Mouse (Mus musculus): ENCODE measurements around the gene Fry. TPM values are rescaled to one million over a fixed set of nuclear protein-coding genes. Genes with fewer than 3 reads are reported as not detected.
A peak's percentile ranks its signal among the peaks of the same experiment; 100 is the strongest.

Gene Fry
- polyA plus RNA-seq, 1 experiment from 2014 or later, result 32.5 TPM

- Histone ChIP-seq H3K4me1 (ENCODE audit: control insufficient read depth, insufficient read depth, low read length) (peaks cover 9% of the 10 kb centered on the region), H3K27ac (ENCODE audit: low read depth, low read length) (0 out of 2 replicates have a peak overlapping the region, but pooled peaks have one; percentile 43), H3K27me3 (ENCODE audit: control insufficient read depth, insufficient read depth, low read length) (no peaks in the 10 kb centered on the region), H3K9me3 (replicated peaks; ENCODE audit: control insufficient read depth, low read length) (no peaks in the 10 kb centered on the region), H3K9ac (ENCODE audit: low read depth, low read length) (no peak overlapping the region), H3K4me3 (ENCODE audit: low read depth, low read length) (no peak overlapping the region), H3K36me3 (ENCODE audit: control insufficient read depth, insufficient read depth, low read length) (no peaks in the 10 kb centered on the region), H3K4me2 (0 out of 2 replicates have a peak overlapping the region, but pooled peaks have one; percentile 1)
- no peak for ATAC-seq (replicated peaks; ENCODE audit: insufficient number of reproducible peaks, low FRiP score, low TSS enrichment)
- 65% methylated on average over 6 of the region's 6 CpGs for WGBS (ENCODE audit: insufficient replicate concordance)
Observed at GRCm38 (mm10) chr5:150263656-150264055, 145.2 kb downstream of the Fry start.

GRCm38 (mm10) chr5:150265005-150265404 is 146.6 kb downstream of the Fry start:
- H3K4me2 ChIP-seq, result no peak overlapping the region
- H3K4me1 ChIP-seq (ENCODE audit: control insufficient read depth, insufficient read depth, low read length), result peaks cover 5% of the 10 kb centered on the region
- H3K9ac ChIP-seq (ENCODE audit: low read depth, low read length), result no peak overlapping the region
- no peak overlapping the region for H3K4me3 ChIP-seq (ENCODE audit: low read depth, low read length)
- ATAC-seq (replicated peaks; ENCODE audit: insufficient number of reproducible peaks, low FRiP score, low TSS enrichment), result no peak
- no peaks in the 10 kb centered on the region for H3K9me3 ChIP-seq (replicated peaks; ENCODE audit: control insufficient read depth, low read length)
- 66% methylated on average over 1 of the region's 1 CpGs for WGBS (ENCODE audit: insufficient replicate concordance)
- H3K36me3 ChIP-seq (ENCODE audit: control insufficient read depth, insufficient read depth, low read length), result no peaks in the 10 kb centered on the region
- no peak overlapping the region for H3K27ac ChIP-seq (ENCODE audit: low read depth, low read length)
- H3K27me3 ChIP-seq (ENCODE audit: control insufficient read depth, insufficient read depth, low read length), result no peaks in the 10 kb centered on the region

DNA sequence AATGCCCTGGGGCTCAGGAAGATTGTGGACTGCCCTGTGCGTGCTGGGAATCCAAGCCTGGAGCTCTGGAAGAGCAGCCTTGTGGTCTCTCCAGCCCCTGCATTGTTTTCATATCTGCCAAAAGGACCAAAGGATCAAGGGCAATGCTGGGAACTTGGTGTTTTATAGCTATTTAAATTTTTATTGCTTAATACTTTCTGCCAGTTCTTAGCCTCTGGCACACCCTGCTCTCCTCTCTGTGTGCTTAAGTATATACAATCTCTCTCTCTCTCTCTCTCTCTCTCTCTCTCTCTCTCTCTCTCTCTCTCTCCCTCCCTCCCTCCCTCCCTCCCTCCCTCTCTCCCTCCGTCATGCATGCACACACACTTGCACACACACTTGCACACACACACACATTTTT is 147.5 kb downstream of the Fry start:
- ATAC-seq (replicated peaks; ENCODE audit: insufficient number of reproducible peaks, low FRiP score, low TSS enrichment), result no peak
- Histone ChIP-seq H3K4me1 (ENCODE audit: control insufficient read depth, insufficient read depth, low read length) (peaks cover 5% of the 10 kb centered on the region), H3K4me3 (ENCODE audit: low read depth, low read length) (no peak overlapping the region), H3K27me3 (ENCODE audit: control insufficient read depth, insufficient read depth, low read length) (no peaks in the 10 kb centered on the region), H3K36me3 (ENCODE audit: control insufficient read depth, insufficient read depth, low read length) (no peaks in the 10 kb centered on the region), H3K9ac (ENCODE audit: low read depth, low read length) (no peak overlapping the region), H3K27ac (ENCODE audit: low read depth, low read length) (no peak overlapping the region), H3K9me3 (replicated peaks; ENCODE audit: control insufficient read depth, low read length) (no peaks in the 10 kb centered on the region), H3K4me2 (no peak overlapping the region)
- 61% methylated on average over 2 of the region's 2 CpGs for WGBS (ENCODE audit: insufficient replicate concordance)

DNA sequence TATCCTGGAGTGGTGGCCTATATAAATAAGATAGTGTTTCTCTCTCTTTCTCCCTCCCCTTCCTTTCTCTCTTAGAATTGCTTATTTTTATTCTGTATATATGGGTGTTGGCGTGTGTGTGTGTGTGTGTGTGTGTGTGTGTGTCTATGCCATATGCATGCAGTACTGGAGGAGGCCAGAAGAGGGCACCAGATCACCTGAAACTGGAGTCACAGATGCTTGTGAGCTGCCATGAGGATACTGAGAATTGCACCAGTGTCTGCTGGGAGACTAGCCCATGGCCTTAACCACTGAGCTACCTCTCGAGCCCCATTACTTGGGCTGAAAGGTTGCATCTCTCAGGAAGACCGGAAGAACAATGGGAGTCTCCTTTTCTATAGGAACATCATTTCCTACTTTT is 149.8 kb downstream of the Fry start:
- no peak for ATAC-seq (replicated peaks; ENCODE audit: insufficient number of reproducible peaks, low FRiP score, low TSS enrichment)
- Histone ChIP-seq H3K4me1 (ENCODE audit: control insufficient read depth, insufficient read depth, low read length) (peaks cover 5% of the 10 kb centered on the region), H3K4me2 (no peak overlapping the region), H3K36me3 (ENCODE audit: control insufficient read depth, insufficient read depth, low read length) (no peaks in the 10 kb centered on the region), H3K27me3 (ENCODE audit: control insufficient read depth, insufficient read depth, low read length) (no peaks in the 10 kb centered on the region), H3K4me3 (ENCODE audit: low read depth, low read length) (no peak overlapping the region), H3K9me3 (replicated peaks; ENCODE audit: control insufficient read depth, low read length) (no peaks in the 10 kb centered on the region), H3K27ac (ENCODE audit: low read depth, low read length) (no peak overlapping the region), H3K9ac (ENCODE audit: low read depth, low read length) (no peak overlapping the region)
- WGBS (ENCODE audit: insufficient replicate concordance), result 80% methylated on average over 3 of the region's 3 CpGs

DNA sequence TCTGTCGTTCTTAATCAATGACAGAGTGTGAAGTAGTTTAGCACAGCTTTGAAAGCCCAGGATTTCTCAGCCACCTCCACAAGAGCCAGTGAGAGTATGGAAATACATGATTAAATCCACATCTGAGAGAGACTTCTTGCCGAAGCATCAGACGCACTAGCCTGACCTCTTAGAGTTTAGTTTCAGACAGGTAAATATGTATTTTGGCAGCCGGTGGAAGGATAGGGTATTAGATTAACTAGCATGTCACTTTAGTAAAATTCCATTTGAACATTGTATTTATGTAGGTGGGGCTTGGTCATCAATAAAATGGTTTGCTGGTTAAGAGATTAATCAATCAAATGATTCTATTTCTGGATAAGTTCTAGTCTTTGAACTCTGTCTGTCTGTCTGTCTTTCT is 152.0 kb downstream of the Fry start:
- Histone ChIP-seq H3K27ac (ENCODE audit: low read depth, low read length) (no peak overlapping the region), H3K4me3 (ENCODE audit: low read depth, low read length) (no peak overlapping the region), H3K4me2 (0 out of 2 replicates have a peak overlapping the region, but pooled peaks have one; percentile 4), H3K4me1 (ENCODE audit: control insufficient read depth, insufficient read depth, low read length) (no peaks in the 10 kb centered on the region), H3K9ac (ENCODE audit: low read depth, low read length) (no peak overlapping the region), H3K27me3 (ENCODE audit: control insufficient read depth, insufficient read depth, low read length) (no peaks in the 10 kb centered on the region), H3K9me3 (replicated peaks; ENCODE audit: control insufficient read depth, low read length) (no peaks in the 10 kb centered on the region), H3K36me3 (ENCODE audit: control insufficient read depth, insufficient read depth, low read length) (no peaks in the 10 kb centered on the region)
- WGBS (ENCODE audit: insufficient replicate concordance), result 39% methylated on average over 4 of the region's 4 CpGs
- ATAC-seq (replicated peaks; ENCODE audit: insufficient number of reproducible peaks, low FRiP score, low TSS enrichment), result no peak

DNA sequence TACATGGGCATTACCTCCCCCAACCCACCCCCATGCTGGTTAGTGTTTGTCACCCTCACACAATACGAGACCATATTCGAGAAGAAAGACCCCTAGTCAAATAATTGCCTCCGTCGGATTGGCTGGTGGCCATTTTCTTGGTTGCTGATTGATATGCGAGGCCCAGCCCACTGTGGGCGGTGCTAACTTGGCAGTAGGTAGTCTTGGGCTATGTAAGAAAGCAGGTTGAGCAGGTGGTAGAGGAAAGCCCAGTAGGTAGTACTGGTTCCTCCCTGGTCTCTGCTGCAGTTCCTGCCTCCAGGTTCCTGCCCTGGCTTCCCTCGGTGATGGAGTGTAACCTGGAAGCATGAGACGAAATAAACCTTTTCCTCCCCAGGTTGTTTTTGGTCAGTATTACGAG is 153.7 kb downstream of the Fry start:
- Histone ChIP-seq H3K9me3 (replicated peaks; ENCODE audit: control insufficient read depth, low read length) (no peaks in the 10 kb centered on the region), H3K4me1 (ENCODE audit: control insufficient read depth, insufficient read depth, low read length) (no peaks in the 10 kb centered on the region; the same call in 1 of the 2 replicates), H3K9ac (ENCODE audit: low read depth, low read length) (no peak overlapping the region), H3K27ac (ENCODE audit: low read depth, low read length) (no peak overlapping the region), H3K4me2 (no peak overlapping the region), H3K27me3 (ENCODE audit: control insufficient read depth, insufficient read depth, low read length) (no peaks in the 10 kb centered on the region), H3K36me3 (ENCODE audit: control insufficient read depth, insufficient read depth, low read length) (no peaks in the 10 kb centered on the region), H3K4me3 (ENCODE audit: low read depth, low read length) (no peak overlapping the region)
- no peak for ATAC-seq (replicated peaks; ENCODE audit: insufficient number of reproducible peaks, low FRiP score, low TSS enrichment)
- WGBS (ENCODE audit: insufficient replicate concordance), result 80% methylated on average over 9 of the region's 9 CpGs

DNA sequence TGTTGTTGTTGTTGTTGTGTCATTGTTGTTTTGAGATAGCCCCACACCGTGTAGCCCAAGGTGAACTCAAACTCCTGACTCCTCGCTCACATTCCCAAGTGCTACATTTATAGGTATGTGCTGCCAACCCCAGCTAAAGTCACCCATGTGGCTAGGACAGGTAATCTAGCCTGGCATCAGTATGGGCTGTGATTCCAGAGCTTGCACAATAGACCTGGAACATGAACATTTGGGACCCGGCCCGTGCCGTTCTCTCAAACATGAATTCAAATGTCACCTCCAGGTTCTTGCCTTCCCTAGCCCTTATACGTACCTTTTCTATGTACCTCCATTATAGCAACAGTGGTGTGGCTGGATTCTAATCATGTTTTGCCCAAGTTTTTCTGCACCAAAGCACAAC is 156.9 kb downstream of the Fry start:
- Histone ChIP-seq H3K27me3 (ENCODE audit: control insufficient read depth, insufficient read depth, low read length) (no peaks in the 10 kb centered on the region), H3K27ac (ENCODE audit: low read depth, low read length) (no peak overlapping the region), H3K4me1 (ENCODE audit: control insufficient read depth, insufficient read depth, low read length) (no peaks in the 10 kb centered on the region; the same call in 1 of the 2 replicates), H3K36me3 (ENCODE audit: control insufficient read depth, insufficient read depth, low read length) (no peaks in the 10 kb centered on the region), H3K4me2 (no peak overlapping the region), H3K9ac (ENCODE audit: low read depth, low read length) (no peak overlapping the region), H3K9me3 (replicated peaks; ENCODE audit: control insufficient read depth, low read length) (no peaks in the 10 kb centered on the region), H3K4me3 (ENCODE audit: low read depth, low read length) (no peak overlapping the region)
- WGBS (ENCODE audit: insufficient replicate concordance), result 89% methylated on average over 6 of the region's 6 CpGs
- ATAC-seq (replicated peaks; ENCODE audit: insufficient number of reproducible peaks, low FRiP score, low TSS enrichment), result no peak

- H3K4me2 ChIP-seq, result no peak overlapping the region
- no peak overlapping the region for H3K27ac ChIP-seq (ENCODE audit: low read depth, low read length)
- H3K4me3 ChIP-seq (ENCODE audit: low read depth, low read length), result no peak overlapping the region
- H3K9ac ChIP-seq (ENCODE audit: low read depth, low read length), result no peak overlapping the region
- H3K27me3 ChIP-seq (ENCODE audit: control insufficient read depth, insufficient read depth, low read length), result no peaks in the 10 kb centered on the region
- 46% methylated on average over 4 of the region's 4 CpGs for WGBS (ENCODE audit: insufficient replicate concordance)
- H3K4me1 ChIP-seq (ENCODE audit: control insufficient read depth, insufficient read depth, low read length), result no peaks in the 10 kb centered on the region; the same call in 1 of the 2 replicates
- H3K36me3 ChIP-seq (ENCODE audit: control insufficient read depth, insufficient read depth, low read length), result no peaks in the 10 kb centered on the region; the same call in 1 of the 2 replicates
- 0 out of 2 replicates have a peak, but pooled peaks cover 2% of the 10 kb centered on the region for H3K9me3 ChIP-seq (replicated peaks; ENCODE audit: control insufficient read depth, low read length)
- ATAC-seq (replicated peaks; ENCODE audit: insufficient number of reproducible peaks, low FRiP score, low TSS enrichment), result no peak
Observed at GRCm38 (mm10) chr5:150276611-150277010, 158.2 kb downstream of the Fry start.

GRCm38 (mm10) chr5:150279387-150279786 is 160.9 kb downstream of the Fry start:
- H3K9me3 ChIP-seq (replicated peaks; ENCODE audit: control insufficient read depth, low read length), result 0 out of 2 replicates have a peak, but pooled peaks cover 2% of the 10 kb centered on the region
- no peak for ATAC-seq (replicated peaks; ENCODE audit: insufficient number of reproducible peaks, low FRiP score, low TSS enrichment)
- 83% methylated on average over 6 of the region's 6 CpGs for WGBS (ENCODE audit: insufficient replicate concordance)

More at GRCm38 (mm10) chr5:150279387-150279786, 160.9 kb downstream of the Fry start:
- H3K9ac ChIP-seq (ENCODE audit: low read depth, low read length), result no peak overlapping the region
- no peak overlapping the region for H3K27ac ChIP-seq (ENCODE audit: low read depth, low read length)
- no peak overlapping the region for H3K4me2 ChIP-seq
- no peaks in the 10 kb centered on the region for H3K27me3 ChIP-seq (ENCODE audit: control insufficient read depth, insufficient read depth, low read length)
- no peaks in the 10 kb centered on the region; the same call in 1 of the 2 replicates for H3K4me1 ChIP-seq (ENCODE audit: control insufficient read depth, insufficient read depth, low read length)
- H3K36me3 ChIP-seq (ENCODE audit: control insufficient read depth, insufficient read depth, low read length), result no peaks in the 10 kb centered on the region; the same call in 1 of the 2 replicates
- no peak overlapping the region for H3K4me3 ChIP-seq (ENCODE audit: low read depth, low read length)
